Mouse (Mus musculus): Measurements from ENCODE around the gene Dcun1d4.
"Not testable (repeated sequence)": the region's sequence is repeated elsewhere in the genome, so short reads cannot be mapped to it uniquely, and the experiment has no call there.

Dcun1d4 gene

DNA sequence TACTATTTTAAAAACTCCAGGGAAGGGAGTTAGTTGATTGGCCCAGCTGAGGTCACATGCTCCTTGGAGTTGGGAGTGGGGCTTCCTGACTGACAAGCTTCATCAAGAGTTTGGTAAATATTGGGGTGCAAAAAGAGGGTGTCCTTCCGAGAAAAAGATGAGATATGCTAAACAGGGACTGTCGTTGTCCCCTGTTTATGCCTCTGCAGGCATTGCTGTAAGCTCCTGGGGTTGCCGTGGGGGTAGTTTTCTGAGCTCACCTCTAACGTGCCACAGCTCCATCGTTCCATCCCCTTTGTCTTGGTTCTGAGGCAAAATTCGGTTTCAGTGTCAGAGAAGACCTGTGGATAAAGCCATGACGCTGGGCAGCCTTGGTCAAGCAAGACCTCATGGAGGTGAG is at the start of gene Dcun1d4:
Gene Dcun1d4, plus strand, starts transcription at position 301 of the 400 bp plus-strand sequence.
- no peak for DNase-seq (ENCODE audit: low read depth, low spot score)

DNA sequence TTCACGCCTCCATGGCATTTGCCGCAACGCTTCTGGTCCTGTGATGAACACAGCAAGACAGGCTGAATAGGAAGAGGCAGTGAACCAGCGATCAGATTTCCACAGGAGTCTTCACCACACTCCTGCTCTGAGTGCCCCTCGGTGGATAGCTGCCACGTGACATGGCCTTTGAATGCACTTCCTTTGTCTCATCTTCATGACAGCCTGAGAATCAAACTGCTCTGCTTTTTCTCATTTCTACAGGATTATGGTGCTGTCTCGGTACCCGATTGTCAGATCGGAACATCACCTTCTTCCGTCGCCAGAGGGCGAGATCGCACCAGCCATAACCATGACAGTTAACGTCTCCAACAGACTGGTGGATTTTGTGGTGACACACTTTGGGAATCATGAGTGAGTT is 49.2 kb upstream of the Dcun1d4 start:
- no peak for DNase-seq (ENCODE audit: low read depth, low spot score)

DNA sequence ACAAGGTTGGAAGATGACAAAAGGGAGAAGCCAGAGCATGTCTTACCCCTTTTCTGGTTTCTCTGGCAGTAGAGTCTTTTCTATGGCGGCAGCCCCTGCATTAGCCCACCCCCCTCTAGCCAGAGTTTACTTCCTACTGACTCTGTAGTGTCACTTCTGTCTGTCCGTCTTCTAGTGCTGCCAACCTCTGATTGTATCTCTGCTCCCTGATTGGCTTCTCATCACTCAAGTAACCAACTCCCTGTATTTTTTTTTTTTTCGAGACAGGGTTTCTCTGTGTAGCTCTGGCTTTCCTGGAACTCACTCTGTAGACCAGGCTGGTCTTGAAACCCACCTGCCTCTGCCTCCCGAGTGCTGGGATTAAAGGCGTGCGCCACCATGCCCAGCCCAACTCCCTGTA is 48.0 kb upstream of the Dcun1d4 start:
- no peak for DNase-seq (ENCODE audit: low read depth, low spot score)

DNA sequence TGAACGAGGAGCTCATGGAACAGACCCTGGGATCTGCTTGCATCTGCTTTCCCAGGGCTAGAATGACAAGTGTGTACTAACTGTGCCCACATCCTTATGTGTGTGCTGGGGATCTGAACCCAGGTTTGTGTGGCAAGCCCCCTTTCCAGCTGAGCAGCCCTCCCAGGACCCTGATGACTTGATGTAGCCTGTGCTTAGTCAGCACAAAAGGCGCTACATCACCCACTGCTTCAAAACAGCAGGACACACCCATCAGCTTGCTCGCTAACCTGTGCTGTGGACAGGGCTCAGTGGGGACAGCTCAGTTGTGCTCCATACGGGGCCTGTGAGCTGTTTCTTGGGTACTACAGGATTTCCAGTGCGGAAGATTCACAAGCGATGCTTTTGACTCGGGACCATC is 46.0 kb upstream of the Dcun1d4 start:
- DNase-seq (ENCODE audit: low read depth, low spot score), result no peak

DNA sequence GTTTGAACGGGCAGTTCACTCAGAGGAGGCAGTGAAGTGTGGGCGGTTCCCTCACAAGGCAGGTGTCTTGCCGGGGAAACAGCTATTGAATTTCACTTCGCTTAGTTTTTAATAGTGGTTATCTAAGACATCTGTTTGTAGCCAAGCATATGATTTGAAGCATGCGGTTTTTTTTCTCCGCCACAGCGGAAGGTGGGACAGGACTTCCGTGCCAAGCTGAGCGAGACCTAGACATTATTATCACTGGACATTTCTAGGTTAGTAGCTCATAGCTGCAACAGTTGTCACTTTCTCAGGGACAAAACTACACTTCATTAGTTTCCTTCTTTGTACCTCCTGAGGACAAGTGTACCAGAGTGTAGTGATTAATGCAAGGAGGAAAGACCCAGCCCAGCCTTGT is 38.6 kb upstream of the Dcun1d4 start:
- DNase-seq (ENCODE audit: low read depth, low spot score), result no peak

DNA sequence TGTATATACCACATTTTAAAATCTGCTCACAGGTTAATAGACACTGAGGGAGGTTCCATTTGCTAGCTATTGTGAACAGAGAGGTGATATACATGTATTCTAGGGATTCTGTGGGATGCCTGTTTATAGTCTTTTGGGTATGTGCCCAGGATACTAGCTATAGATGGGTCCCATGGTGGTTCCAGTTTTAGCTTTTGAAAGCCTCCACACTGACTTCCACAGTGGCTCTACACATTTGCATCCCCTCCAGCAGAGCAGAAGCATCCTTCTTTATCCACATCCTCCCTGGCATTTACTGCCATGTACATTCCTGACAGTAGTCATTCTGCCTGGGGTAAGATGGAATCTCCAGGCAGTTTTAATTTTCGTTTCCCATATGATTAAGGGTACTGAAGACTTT is 30.5 kb upstream of the Dcun1d4 start:
- DNase-seq (ENCODE audit: low read depth, low spot score), result no peak

DNA sequence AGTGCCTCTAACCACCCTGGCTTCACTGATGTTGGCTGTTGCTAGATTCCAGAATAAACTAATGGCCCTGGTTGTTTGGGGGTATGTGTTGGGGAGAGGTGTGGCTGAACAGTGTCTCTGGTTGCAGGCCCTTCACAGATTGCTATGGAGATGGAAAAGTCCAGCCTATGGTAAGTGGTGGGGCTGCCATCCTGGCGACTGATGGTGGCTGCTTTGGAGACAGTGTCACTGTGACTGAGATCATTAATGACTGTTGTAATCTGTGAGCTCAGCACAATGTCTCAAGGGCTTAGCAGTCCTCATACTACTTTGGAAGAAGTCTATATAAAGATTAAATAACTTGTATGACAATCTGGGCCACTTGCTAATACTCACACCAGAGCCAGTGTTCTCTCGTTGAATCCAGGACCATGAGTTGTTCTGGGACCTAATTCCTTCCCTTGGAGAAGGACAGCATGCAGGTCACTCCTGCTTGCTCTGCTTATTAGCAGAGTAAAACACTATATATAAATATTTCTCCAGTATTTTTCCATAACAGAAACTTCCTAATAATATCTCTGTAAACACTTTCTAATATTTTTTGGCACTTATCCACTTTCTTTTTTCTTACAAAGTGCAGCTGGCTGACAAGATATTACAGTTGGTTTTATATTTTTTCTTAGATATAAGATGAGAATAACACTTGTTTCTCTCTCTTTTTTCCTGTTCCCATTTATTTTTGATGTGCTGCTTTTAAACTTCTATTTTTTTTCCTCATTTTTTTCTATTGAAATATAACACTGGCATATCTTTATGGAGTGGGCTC is 26.1 kb upstream of the Dcun1d4 start:
- no peak for DNase-seq (ENCODE audit: low read depth, low spot score)

DNA sequence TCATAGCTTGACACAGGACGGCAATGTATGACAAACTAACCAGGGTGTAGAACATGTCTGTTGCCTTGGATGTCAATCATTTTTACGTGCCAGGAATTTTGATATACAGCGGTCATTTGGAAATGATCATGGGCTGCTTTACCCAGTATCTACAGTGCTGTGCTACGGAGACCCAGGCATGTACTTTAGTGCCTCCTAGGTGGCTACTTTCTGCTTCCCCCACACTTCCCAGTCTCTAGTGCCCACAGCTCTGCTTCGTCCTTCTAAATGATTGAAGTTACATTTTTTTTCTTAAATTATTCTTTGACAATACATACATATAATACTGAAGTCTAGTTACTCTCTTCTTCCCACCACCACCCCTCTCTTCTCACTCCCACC is 25.5 kb upstream of the Dcun1d4 start:
- DNase-seq (ENCODE audit: low read depth, low spot score), result no peak

DNA sequence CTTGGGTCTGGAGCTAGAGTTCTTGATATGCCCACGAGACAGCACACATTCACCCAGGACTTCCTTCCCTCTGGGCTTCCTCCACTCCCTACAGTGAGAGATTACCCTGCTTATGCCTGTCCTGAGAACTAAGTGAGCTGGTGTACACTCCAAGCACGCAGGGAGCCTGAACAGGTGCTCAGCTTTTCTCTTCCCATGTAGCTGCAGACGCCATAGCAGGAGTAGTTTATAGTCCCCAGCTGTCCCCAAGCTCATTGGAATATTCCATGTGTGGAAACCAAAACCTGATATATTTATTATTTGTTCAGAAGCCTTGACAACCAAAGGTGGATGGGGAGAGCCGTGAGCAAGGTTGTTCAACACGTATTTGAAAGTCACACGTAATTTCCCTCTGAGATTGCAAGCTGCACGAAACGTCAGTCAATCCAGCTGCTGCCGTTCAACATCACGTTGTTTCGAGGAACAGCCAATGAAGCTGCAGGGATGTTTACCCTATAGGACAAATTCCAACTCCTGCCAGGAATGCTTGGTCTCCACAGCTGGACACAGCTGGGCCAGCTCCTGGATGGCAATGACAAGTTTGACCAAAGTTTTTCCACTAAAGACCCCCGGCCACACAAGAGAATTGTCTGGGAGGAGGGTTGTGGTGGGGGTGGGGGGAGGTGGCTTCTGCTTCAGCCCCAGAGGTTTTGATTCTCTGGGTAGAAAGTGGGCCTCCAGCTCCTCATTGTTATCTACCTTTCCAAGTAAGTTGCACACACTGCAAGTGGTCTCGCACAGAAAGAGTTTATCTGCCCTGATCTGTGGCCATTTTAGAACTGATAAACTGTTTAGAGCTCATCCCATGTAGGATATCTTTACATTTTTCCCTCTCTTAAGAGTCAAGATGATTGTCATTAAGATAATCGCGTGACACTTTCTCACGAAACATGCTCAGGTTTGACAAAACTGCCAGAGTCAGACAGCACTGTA is 12.1 kb upstream of the Dcun1d4 start:
- no peak for DNase-seq (ENCODE audit: low read depth, low spot score)

DNA sequence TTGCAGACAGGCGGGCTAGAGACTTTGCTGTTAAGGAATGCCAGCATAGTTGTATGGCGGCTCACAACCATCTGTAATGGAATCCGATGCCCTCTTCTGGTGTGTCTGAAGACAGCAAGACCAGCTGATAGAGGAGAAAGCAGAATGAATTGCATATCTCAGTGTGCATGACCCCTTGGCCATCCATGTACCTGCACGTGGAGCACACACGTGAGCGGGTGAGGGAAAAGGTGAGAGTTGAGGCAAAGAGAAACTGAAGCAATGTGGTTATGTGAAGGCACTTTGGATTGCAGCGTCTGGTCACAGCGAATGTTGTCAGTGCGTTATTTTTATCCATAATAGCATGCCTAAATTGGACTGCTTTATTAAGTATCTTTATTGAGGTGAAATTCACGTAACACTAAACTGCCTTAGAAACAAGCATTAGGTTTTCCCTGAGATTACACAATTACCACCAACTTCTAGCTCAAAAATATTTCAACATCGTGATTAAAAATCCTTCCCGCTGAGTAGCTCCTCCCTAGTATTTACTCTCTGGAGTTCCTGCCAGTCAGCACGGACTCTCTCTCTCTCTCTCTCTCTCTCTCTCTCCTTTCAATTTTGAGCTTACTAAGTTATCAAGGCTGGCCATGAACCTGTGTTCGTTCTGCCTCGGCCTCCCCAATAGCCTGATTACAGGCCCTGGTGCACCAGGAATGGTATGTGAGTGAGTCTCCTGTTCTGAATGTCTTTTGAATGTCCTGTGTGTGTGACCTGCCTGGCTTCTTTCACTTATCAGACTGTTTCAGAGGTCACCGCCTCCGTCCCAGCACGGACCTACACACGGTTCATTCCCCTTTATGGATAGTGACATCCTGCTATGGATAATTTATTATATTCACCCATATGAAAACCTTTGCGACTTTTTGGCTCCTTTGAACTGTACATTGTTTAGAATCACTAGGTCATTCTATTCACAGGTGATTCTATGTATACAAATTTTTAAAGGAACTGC is 6.1 kb upstream of the Dcun1d4 start:
- no peak for DNase-seq (ENCODE audit: low read depth, low spot score)

DNA sequence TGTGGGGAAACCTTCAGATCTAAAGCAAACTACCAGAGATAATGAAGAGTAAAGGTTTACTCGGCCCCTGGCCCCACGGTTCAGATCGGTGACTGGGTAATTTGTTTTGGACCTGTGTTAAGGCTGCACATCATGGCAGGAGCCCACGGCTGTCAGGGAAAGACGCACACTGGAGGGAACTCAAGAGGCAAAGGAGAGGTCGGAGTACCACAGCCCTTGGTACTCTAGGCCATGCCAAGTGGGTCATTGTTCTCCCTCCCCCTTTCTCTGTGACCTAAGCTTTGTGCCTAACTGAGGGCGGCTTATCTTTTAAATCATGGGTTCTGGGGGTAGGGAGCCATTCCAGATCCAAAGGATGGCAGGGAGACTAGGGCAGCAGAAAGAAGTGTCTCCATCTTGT is 601 bp downstream of the Dcun1d4 start:
- no peak for DNase-seq (ENCODE audit: low read depth, low spot score)

DNA sequence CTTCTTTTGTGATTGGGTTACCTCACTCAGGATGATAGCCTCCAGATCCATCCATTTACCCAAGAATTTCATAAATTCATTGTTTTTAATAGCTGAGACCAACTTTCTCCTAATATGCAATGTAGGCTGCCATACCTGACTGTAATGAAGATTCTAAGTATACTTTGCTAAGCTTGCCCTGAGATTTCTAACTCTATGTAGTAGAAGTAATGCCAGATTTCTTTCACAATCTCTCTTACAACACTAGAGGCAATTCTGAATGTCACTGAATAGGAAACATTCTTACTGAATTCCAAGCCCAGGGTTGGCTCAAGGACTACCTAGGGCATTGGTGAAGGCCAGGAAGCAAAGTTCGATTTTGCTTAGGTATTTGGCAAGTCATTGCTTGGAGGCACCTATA is 1.6 kb downstream of the Dcun1d4 start:
- not testable (repeated sequence) for DNase-seq (ENCODE audit: low read depth, low spot score)

DNA sequence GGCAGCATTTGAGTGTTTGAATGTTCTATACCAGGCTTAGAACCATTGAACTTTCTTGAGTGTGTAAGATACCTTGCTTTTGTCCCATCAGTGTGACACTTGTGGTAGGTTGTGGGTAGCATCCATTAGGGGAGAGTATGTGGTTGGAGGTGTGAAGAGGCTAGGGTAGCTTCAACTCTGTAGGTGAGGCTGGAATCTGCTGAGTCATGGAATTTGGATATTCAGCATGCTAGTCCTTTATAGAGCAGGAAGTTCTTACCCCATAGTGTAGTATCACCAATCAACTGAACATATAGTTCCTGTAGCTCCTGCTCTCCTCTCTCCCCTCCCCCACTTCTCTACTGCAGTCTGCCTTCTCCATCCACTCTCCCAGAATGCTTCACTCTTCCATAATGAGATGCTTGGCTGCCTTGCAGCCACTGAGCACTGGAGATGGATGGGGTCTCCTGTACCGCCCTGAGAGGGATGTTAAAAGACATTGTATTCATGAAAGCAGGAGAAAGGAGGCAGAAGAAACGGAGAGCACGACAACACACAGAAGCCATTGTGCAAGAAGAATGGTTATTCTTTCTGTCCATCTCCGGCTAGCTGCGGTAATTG is 3.3 kb downstream of the Dcun1d4 start:
- DNase-seq (ENCODE audit: low read depth, low spot score), result no peak

DNA sequence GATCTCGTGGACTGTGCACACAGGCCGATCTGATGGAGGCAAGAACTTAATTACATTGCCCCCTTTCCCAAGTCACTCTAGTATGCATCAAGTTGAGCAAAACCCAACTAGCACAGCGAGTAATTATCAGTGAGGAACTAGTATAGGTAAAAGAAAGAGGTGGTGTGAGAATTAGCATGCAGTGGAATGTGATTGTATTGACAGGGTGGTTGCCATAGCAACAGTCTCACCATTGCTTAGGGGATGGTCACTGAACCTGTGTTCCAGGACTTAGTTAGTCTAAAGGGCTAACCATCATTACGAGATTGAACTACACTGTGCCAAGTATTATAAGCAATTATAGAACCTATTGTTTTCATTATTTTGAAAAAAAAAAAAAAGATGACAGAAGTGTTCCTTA is 5.7 kb downstream of the Dcun1d4 start:
- DNase-seq (ENCODE audit: low read depth, low spot score), result no peak

DNA sequence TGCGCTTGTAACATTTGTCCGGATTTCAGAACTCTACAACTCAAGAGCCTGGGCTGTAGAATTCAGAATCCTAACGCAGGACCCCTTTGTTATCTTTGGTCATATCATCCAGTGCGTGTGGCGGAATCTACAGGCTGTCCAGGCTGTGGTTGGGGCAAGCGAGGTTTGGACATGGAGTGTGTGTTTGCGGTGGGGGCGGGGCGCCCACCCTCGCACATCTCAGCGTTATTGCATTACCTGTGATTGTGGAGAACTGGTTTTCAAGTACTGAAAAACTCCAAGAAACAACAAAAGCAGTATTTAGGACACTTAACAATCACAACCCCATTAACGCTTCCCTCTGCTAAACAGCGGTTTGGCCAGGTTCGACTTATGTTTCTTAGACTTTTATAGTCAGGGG is 9.1 kb downstream of the Dcun1d4 start:
- DNase-seq (ENCODE audit: low read depth, low spot score), result no peak

DNA sequence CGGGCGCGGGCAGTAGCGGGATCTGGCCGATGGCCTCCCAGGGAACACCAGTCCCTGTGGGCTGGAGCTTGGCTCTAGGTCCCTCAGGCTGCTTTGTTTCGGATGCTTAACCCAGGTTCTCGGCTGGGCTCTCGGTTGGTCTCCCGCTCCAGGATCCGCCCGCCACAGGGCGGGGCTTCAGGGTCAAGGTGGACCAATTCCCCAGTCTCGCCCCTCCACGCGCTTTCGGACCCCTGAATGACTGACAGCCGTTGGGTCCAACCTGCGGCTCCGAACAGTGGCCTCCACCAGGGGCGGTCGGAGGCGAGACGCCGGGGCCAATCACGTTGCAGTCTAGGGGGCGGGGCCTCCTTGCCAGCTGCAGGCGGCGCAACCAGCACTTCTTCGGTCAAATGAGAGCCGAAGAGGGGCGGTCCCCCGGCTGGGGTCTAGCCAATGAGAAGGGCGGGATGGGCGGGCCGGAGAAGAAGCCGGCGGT is 9.8 kb downstream of the Dcun1d4 start:
- DNase-seq (ENCODE audit: low read depth, low spot score), result peak; percentile 94

DNA sequence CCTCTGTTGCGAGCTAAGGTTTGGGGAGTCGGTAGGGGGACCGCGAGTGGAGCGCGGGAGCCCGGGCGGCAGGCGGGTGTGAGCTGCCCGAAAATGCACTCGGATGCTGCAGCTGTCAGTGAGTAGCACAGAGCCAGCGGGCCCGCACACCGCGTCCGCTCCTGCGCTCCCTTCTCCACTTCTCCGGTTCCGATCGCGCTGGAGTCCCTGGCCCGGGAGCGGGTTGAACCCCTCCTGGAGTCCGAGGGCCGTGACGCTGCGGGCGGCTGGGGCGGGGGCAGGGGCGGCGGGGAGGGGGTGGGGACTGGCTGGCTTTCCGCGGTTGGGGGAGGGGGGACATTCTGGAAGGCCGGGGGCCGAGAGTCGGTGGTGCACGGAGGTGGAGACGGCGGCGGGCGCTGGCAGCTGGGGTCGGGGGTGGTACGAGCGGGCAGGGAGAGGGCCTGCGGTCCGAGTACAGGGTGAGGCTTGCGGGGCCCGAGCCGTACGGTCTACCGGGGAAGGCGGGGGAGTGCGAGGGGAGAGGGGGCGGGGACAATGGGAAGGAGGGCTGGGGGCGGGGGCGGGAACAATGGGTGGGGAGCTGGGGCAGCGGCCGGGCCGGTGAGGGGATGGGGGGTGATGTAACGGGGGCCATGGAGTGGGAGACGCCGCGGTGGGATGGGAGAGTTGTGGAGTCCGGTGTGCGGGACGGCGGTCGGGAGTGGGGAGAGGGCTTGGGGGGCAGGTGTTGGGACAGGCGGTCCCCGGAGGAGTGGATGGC is 10.5 kb downstream of the Dcun1d4 start:
- DNase-seq (ENCODE audit: low read depth, low spot score), result no peak

DNA sequence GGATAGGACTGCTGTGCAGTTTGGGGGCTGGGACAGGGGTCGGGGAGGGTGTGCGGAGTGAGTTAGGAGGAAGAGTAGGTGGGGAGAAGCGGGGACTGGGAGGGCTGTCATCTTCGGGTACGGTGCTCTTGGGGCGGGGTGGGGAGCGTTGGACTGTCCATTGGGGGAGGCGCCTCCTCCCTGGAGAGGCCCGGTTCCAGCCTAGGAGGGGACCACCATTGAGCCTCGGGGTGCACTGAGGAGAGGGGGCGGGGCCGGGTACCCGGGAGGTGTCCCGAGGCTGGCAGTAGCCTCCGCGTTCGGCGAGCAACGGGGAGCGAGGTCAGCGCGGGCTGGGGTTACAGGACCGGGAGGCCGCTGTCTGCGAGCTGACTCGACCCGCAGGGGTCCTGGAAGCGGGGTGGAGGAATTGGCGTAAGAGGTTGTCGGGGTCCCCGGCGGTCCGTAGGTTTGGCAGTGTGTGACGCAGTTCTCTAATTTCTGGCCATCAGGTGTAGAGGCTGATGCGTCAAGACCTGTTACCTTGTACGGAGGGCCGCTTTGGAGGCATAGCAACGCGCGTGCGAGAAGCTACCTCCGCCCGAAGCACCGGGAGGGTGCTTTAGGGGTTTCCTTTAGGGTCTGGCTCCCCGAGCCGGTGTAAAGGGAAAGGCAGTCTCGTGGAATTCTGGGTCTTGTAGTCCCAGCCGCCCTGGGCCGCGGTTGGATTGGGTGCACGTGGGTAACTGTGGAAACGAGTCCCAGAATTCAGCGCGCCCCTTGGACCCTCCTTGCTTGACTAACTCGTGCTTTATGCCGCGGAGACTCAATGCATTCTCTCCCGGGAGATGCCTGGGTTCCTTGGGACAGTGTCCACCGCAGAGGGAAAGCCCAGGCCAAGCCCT is 11.3 kb downstream of the Dcun1d4 start:
- peak; percentile 33 for DNase-seq (ENCODE audit: low read depth, low spot score)

DNA sequence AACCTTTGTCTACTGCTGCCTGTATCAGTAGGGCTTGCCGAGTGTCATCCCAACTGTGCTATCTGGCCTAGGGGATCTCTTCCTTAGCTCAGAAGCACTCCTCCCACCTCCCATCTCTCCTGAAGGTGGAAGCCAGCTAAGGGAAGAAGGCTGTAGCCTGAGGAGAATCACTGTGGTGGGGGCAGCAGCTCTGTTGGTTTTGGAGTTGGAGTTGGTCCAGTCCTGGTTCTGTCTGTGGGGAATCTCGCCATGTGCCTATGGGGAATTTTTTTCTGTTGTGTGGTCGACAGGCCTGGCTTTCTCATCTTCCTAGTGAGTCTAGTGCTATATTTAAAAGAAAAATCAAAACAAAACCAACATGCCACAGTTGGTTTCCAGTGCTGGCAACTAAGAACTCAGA is 16.6 kb downstream of the Dcun1d4 start:
- DNase-seq (ENCODE audit: low read depth, low spot score), result no peak

Measured in c-Kit-negative CD71-positive TER-119-positive erythroid progenitor cells, embryonic 14.5 days (primary cell).